Mouse (Mus musculus) bone marrow macrophage, adult 2 months (primary cell): ENCODE results near the gene Cnnm3.

Experiments used
- CTCF ChIP-seq: IDR thresholded peaks from 2 replicates; pipeline ENCODE4 v1.5.1; 2012; ENCODE audit warnings: low read depth, mild to moderate bottlenecking, low read length, moderate library complexity
- POLR2A ChIP-seq: IDR thresholded peaks from 2 replicates; pipeline ENCODE4 v1.6.1; 2012; ENCODE audit warnings: mild to moderate bottlenecking, low read depth, low read length, borderline replicate concordance

- TF ChIP-seq CTCF: no peak
- no peak for TF ChIP-seq POLR2A
Measured at GRCm38 (mm10) chr1:36551904-36552303, 40.2 kb downstream of the Cnnm3 start.
